Mouse (Mus musculus): ENCODE results near the gene Cdhr2. TPM values are rescaled to one million over a fixed set of nuclear protein-coding genes. Genes with fewer than 3 reads are reported as not detected.

Gene Cdhr2
- total and polyA plus RNA-seq, 2 experiments from 2014 or later = 0.37 to 0.41 TPM

GRCm38 (mm10) chr13:54704890-54705289 is 3.6 kb downstream of the Cdhr2 start:
- Histone ChIP-seq H3K4me2 (ENCODE audit: low read depth, low read length) (no peak overlapping the region), H3K27ac (no peak overlapping the region), H3K27me3 (ENCODE audit: insufficient read depth, low read length) (no peaks in the 10 kb centered on the region), H3K36me3 (ENCODE audit: insufficient read depth, low read length) (no peaks in the 10 kb centered on the region), H3K4me1 (ENCODE audit: insufficient read depth, low read length) (no peaks in the 10 kb centered on the region), H3K4me3 (ENCODE audit: low read length) (no peak overlapping the region), H3K9ac (replicated peaks; ENCODE audit: low read length) (no peak overlapping the region), H3K9me3 (ENCODE audit: low read length) (no peaks in the 10 kb centered on the region)
- DNase-seq (ENCODE audit: low spot score) (no peak), ATAC-seq (no peak)
- WGBS = 57% methylated on average over 6 of the region's 6 CpGs
- no peak for TF ChIP-seq CTCF (IDR thresholded peaks at IDR 0.05; ENCODE audit: low read depth)

DNA sequence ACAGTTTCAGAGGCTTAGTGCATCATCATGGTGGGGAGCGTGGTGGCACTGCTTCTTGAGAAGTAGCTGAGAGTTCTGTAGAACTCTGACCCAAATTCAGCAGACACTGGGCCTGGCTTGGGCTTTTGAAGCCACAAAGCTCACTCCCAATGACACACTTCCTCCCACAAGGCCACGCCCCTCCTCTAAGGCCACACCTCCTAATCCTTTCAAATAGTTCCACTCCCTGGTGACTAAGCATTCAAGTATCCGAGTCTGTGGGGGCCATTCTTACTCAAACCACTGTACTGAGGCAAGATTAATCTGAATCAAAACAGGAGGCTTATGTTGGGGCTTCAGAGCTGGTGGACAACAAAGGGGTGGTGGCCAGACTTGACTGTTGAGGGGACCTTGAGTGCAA is 9.6 kb downstream of the Cdhr2 start:
- ATAC-seq = no peak
- no peak for TF ChIP-seq CTCF (IDR thresholded peaks at IDR 0.05; ENCODE audit: low read depth)
- 80% methylated on average over 3 of the region's 3 CpGs for WGBS

GRCm38 (mm10) chr13:54714393-54714792 is 13.1 kb downstream of the Cdhr2 start:
- DNase-seq (ENCODE audit: low spot score) (no peak), ATAC-seq (no peak)
- H3K27me3 ChIP-seq (ENCODE audit: insufficient read depth, low read length) = no peaks in the 10 kb centered on the region
- H3K9ac ChIP-seq (replicated peaks; ENCODE audit: low read length) = no peak overlapping the region
- no peak overlapping the region for H3K4me2 ChIP-seq (ENCODE audit: low read depth, low read length)
- H3K4me1 ChIP-seq (ENCODE audit: insufficient read depth, low read length) = no peaks in the 10 kb centered on the region; the same call in 1 of the 2 replicates
- H3K4me3 ChIP-seq (ENCODE audit: low read length) = no peak overlapping the region
- H3K27ac ChIP-seq = no peak overlapping the region
- peak; percentile 58 for TF ChIP-seq CTCF (IDR thresholded peaks at IDR 0.05; ENCODE audit: low read depth)
- WGBS = 43% methylated on average over 4 of the region's 4 CpGs
- H3K9me3 ChIP-seq (ENCODE audit: low read length) = no peaks in the 10 kb centered on the region
- H3K36me3 ChIP-seq (ENCODE audit: insufficient read depth, low read length) = no peaks in the 10 kb centered on the region

More for the DNA sequence above, 9.6 kb downstream of the Cdhr2 start:
- Histone ChIP-seq H3K36me3 (ENCODE audit: insufficient read depth, low read length) (no peaks in the 10 kb centered on the region), H3K4me3 (ENCODE audit: low read length) (no peak overlapping the region), H3K27me3 (ENCODE audit: insufficient read depth, low read length) (no peaks in the 10 kb centered on the region), H3K4me1 (ENCODE audit: insufficient read depth, low read length) (no peaks in the 10 kb centered on the region), H3K9me3 (ENCODE audit: low read length) (no peaks in the 10 kb centered on the region), H3K9ac (replicated peaks; ENCODE audit: low read length) (no peak overlapping the region), H3K4me2 (ENCODE audit: low read depth, low read length) (no peak overlapping the region), H3K27ac (no peak overlapping the region)
- no peak for DNase-seq (ENCODE audit: low spot score)

GRCm38 (mm10) chr13:54714996-54715395 is 13.7 kb downstream of the Cdhr2 start:
- DNase-seq (ENCODE audit: low spot score) (peak; percentile 54), ATAC-seq (no peak)
- TF ChIP-seq CTCF (IDR thresholded peaks at IDR 0.05; ENCODE audit: low read depth) = no peak
- H3K4me1 ChIP-seq (ENCODE audit: insufficient read depth, low read length) = no peaks in the 10 kb centered on the region; the same call in 1 of the 2 replicates
- H3K9me3 ChIP-seq (ENCODE audit: low read length) = no peaks in the 10 kb centered on the region
- H3K9ac ChIP-seq (replicated peaks; ENCODE audit: low read length) = no peak overlapping the region
- no peak overlapping the region for H3K27ac ChIP-seq
- no peaks in the 10 kb centered on the region for H3K27me3 ChIP-seq (ENCODE audit: insufficient read depth, low read length)
- H3K4me3 ChIP-seq (ENCODE audit: low read length) = no peak overlapping the region
- H3K36me3 ChIP-seq (ENCODE audit: insufficient read depth, low read length) = no peaks in the 10 kb centered on the region
- no peak overlapping the region for H3K4me2 ChIP-seq (ENCODE audit: low read depth, low read length)
- WGBS = 65% methylated on average over 10 of the region's 10 CpGs

DNA sequence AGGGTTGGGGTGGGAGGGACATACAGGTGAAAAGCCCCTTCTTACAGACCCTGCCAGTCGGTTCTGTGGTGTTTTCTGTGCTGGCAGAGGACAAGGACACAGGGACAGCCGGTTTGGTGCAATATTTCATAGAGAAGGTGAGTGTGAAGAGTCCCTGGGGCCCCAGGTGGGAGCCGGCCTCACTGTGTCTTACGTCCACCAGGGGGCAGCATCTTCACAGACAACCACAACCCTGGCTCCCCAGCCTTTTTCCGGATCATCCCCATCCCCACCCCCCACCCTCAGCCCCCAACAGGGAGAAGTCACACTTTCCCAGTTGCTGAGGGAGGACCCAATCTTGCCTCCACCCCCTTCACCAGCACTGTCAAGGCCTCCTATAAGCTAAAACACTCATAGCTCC is 15.7 kb downstream of the Cdhr2 start:
- Histone ChIP-seq H3K4me3 (ENCODE audit: low read length) (no peak overlapping the region), H3K36me3 (ENCODE audit: insufficient read depth, low read length) (no peaks in the 10 kb centered on the region), H3K4me2 (ENCODE audit: low read depth, low read length) (no peak overlapping the region), H3K27ac (no peak overlapping the region), H3K4me1 (ENCODE audit: insufficient read depth, low read length) (no peaks in the 10 kb centered on the region; the same call in 1 of the 2 replicates), H3K27me3 (ENCODE audit: insufficient read depth, low read length) (no peaks in the 10 kb centered on the region), H3K9ac (replicated peaks; ENCODE audit: low read length) (no peak overlapping the region), H3K9me3 (ENCODE audit: low read length) (no peaks in the 10 kb centered on the region)
- peak; percentile 74 for DNase-seq (ENCODE audit: low spot score)
- WGBS = 0% methylated on average over 5 of the region's 5 CpGs
- 0 out of 2 replicates have a peak, but pooled peaks have one; percentile 58 for ATAC-seq
- TF ChIP-seq CTCF (IDR thresholded peaks at IDR 0.05; ENCODE audit: low read depth) = peak; percentile 78

- H3K4me1 ChIP-seq (ENCODE audit: insufficient read depth, low read length) = no peaks in the 10 kb centered on the region
Measured at GRCm38 (mm10) chr13:54723143-54723542, 21.9 kb downstream of the Cdhr2 start.

GRCm38 (mm10) chr13:54726131-54726530 is 24.9 kb downstream of the Cdhr2 start:
- Histone ChIP-seq H3K27ac (no peak overlapping the region), H3K4me1 (ENCODE audit: insufficient read depth, low read length) (no peaks in the 10 kb centered on the region), H3K36me3 (ENCODE audit: insufficient read depth, low read length) (no peaks in the 10 kb centered on the region), H3K9me3 (ENCODE audit: low read length) (no peaks in the 10 kb centered on the region), H3K27me3 (ENCODE audit: insufficient read depth, low read length) (no peaks in the 10 kb centered on the region), H3K4me3 (ENCODE audit: low read length) (no peak overlapping the region), H3K9ac (replicated peaks; ENCODE audit: low read length) (no peak overlapping the region), H3K4me2 (ENCODE audit: low read depth, low read length) (no peak overlapping the region)
- TF ChIP-seq CTCF (IDR thresholded peaks at IDR 0.05; ENCODE audit: low read depth) = no peak
- WGBS = 40% methylated on average over 11 of the region's 11 CpGs
- peak; percentile 38 for DNase-seq (ENCODE audit: low spot score)
- no peak for ATAC-seq

More at GRCm38 (mm10) chr13:54723143-54723542, 21.9 kb downstream of the Cdhr2 start:
- no peak overlapping the region for H3K9ac ChIP-seq (replicated peaks; ENCODE audit: low read length)
- WGBS = 93% methylated on average over 3 of the region's 3 CpGs
- H3K27ac ChIP-seq = no peak overlapping the region
- no peak overlapping the region for H3K4me2 ChIP-seq (ENCODE audit: low read depth, low read length)
- H3K9me3 ChIP-seq (ENCODE audit: low read length) = no peaks in the 10 kb centered on the region
- H3K4me3 ChIP-seq (ENCODE audit: low read length) = no peak overlapping the region
- H3K27me3 ChIP-seq (ENCODE audit: insufficient read depth, low read length) = no peaks in the 10 kb centered on the region
- peak; percentile 24; the same call in 1 of the 2 replicates for TF ChIP-seq CTCF (IDR thresholded peaks at IDR 0.05; ENCODE audit: low read depth)
- no peaks in the 10 kb centered on the region for H3K36me3 ChIP-seq (ENCODE audit: insufficient read depth, low read length)
- DNase-seq (ENCODE audit: low spot score) (no peak), ATAC-seq (no peak)

Data from hindbrain, postnatal 0 days (tissue).